Mouse (Mus musculus): ENCODE results near the gene Kat2a. TPM values are rescaled to one million over a fixed set of nuclear protein-coding genes. Genes with fewer than 3 reads are reported as not detected.
A peak's percentile ranks its signal among the peaks of the same experiment; 100 is the strongest.

Gene Kat2a
- polyA plus RNA-seq, 1 experiment from 2014 or later = 12.0 TPM

DNA sequence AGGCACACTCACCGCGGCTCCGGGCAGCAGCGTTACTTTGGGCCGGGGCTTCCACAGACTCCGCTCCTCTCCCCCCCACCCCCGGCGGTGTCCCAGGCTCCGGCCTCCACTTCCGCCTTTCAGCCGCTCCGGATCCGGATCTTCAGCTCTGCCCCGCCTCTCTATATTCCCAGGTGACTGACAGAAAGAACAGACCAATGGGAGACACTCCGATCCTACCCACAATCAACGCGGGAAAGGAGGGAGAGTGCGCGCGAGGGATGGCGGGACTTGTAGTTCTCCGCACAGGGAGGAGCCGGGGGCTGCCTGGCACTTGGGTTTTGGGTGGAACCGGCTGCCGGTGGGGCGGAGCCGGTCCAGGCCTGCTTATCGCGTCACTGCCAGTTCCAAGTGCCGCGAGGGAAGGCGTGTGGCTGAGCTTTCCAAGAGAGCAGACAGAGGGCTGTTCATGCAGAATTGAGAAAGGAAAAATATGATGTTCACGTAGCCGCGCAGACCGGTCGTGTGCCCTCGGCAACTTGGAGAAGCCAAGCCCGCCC, 25.9 kb upstream of the Kat2a start, which contains the start of gene Rab5c:
Rab5c (minus strand) TSS at position 150 of the 539 bp plus-strand sequence.
- Histone ChIP-seq H3K4me1 (ENCODE audit: control insufficient read depth, low read depth, low read length) (peaks cover 37% of the 10 kb centered on the region), H3K9me3 (replicated peaks; ENCODE audit: control insufficient read depth, low read length) (no peaks in the 10 kb centered on the region), H3K36me3 (ENCODE audit: control insufficient read depth, insufficient read depth) (peaks cover 1% of the 10 kb centered on the region; the same call in 1 of the 2 replicates), H3K27me3 (ENCODE audit: control insufficient read depth, insufficient read depth, low read depth, low read length) (no peaks in the 10 kb centered on the region), H3K4me3 (ENCODE audit: low read depth, low read length) (peak within 1 kb of the TSS; percentile 82), H3K9ac (ENCODE audit: low read depth, low read length) (peak within 1 kb of the TSS; percentile 89), H3K4me2 (ENCODE audit: low read depth, low read length) (peak within 1 kb of the TSS; percentile 89), H3K27ac (ENCODE audit: low read length) (peak within 1 kb of the TSS; percentile 88)
- 0% methylated on average over 39 of the region's 39 CpGs for WGBS (ENCODE audit: insufficient replicate concordance)
- peak; percentile 98 for ATAC-seq (ENCODE audit: low read depth)

DNA sequence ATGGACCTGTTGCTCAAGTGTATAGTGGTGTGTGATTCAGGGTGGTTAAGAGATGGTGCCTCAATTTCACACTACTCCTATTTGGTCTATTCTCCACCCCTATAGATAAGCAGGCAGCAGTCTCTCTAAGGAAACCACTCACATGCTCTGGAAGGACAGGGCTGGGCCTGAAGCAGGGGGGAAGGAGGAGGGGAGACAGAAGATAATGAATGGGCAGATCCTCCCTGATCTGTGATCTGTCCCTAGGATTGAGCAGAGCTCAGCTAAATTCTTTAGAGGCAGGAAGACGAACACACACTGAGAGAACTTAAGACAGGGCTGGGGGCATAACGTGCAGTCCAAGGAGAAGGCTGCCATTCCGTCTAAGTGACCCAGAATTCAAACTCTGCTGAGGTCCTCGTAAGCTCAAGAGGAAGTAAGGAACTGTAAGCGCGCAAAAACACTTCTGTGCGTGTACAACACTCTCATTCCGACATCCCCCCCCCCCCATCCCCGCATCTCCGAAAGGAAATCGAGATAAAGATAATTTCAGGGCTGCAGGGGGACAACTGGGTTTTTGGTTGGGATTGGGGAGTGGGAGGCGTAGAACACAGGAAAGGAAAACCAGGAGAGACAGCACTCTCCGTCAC, 25.0 kb upstream of the Kat2a start:
- peaks cover 9% of the 10 kb centered on the region for H3K36me3 ChIP-seq (ENCODE audit: control insufficient read depth, insufficient read depth)
- WGBS (ENCODE audit: insufficient replicate concordance) = under 1% methylated on average over 13 of the region's 13 CpGs

DNA sequence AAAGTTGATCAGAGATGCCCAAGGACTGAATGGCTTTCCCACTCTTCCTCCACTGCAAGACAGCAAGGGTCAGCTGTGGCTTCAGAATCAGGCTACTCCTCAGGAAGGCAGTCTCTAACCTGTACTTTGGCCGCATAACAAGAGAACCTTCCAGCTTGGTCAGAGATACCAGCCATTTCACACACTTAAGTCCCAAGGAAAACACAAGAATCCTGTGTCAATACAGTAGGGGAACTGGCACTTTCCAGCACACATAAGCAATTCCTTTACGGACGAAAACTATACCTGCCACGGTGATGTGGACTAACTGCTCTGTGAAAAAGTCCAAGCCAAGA, 24.4 kb upstream of the Kat2a start:
- Histone ChIP-seq H3K9ac (ENCODE audit: low read depth, low read length) (peak overlapping the region; percentile 89), H3K36me3 (ENCODE audit: control insufficient read depth, insufficient read depth) (peaks cover 9% of the 10 kb centered on the region), H3K4me2 (ENCODE audit: low read depth, low read length) (peak overlapping the region; percentile 89), H3K4me1 (ENCODE audit: control insufficient read depth, low read depth, low read length) (peaks cover 45% of the 10 kb centered on the region), H3K4me3 (ENCODE audit: low read depth, low read length) (peak overlapping the region; percentile 82), H3K9me3 (replicated peaks; ENCODE audit: control insufficient read depth, low read length) (no peaks in the 10 kb centered on the region), H3K27me3 (ENCODE audit: control insufficient read depth, insufficient read depth, low read depth, low read length) (no peaks in the 10 kb centered on the region), H3K27ac (ENCODE audit: low read length) (peak overlapping the region; percentile 88)
- ATAC-seq (ENCODE audit: low read depth) = no peak
- whole genome bisulfite sequencing (ENCODE audit: insufficient replicate concordance) = 29% methylated on average over 4 of the region's 4 CpGs

More for the DNA sequence above, 25.0 kb upstream of the Kat2a start:
- peak; percentile 54 for ATAC-seq (ENCODE audit: low read depth)
- Histone ChIP-seq H3K9ac (ENCODE audit: low read depth, low read length) (peak overlapping the region; percentile 89), H3K4me3 (ENCODE audit: low read depth, low read length) (peak overlapping the region; percentile 82), H3K4me1 (ENCODE audit: control insufficient read depth, low read depth, low read length) (peaks cover 43% of the 10 kb centered on the region), H3K4me2 (ENCODE audit: low read depth, low read length) (peak overlapping the region; percentile 89), H3K27ac (ENCODE audit: low read length) (peak overlapping the region; percentile 88), H3K27me3 (ENCODE audit: control insufficient read depth, insufficient read depth, low read depth, low read length) (no peaks in the 10 kb centered on the region), H3K9me3 (replicated peaks; ENCODE audit: control insufficient read depth, low read length) (no peaks in the 10 kb centered on the region)

DNA sequence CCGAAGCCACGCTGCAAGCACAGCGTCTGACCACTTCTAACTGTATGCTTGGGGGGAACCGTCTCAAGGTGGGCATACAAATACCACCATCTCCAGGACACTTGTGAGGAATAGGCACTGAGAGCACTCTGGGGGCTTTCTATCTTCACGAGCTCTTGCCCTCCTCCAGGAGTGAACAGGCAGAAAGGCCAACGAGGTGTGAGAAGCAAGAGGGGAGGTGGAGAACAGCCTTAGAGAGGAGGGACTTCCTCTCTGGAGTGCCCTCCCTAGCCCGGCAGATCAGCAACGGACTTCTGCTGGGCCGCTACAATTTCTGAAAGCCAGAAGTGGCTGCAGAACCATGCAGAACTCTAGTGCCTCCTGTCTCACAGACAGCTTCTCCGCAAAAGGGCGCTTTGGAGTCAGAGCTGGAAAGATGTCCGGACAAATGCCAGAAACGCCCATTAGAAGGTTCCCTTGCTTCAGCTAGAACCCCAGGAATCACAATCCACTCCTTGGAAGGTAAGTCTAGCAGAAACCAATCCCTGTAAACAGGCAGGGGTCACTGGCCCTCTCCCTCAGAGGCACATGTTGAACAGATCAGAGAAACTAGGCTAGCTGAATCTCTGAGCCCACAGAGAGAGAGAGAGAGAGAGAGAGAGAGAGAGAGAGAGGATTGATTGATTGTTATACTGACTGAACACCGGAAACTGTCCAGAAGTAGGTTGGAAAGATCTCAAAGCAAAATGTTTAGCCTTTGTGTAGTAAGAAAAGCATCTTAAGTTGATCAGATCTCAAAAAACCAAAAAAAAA, 23.9 kb upstream of the Kat2a start:
- peak overlapping the region; percentile 82 for H3K4me3 ChIP-seq (ENCODE audit: low read depth, low read length)
- peaks cover 9% of the 10 kb centered on the region for H3K36me3 ChIP-seq (ENCODE audit: control insufficient read depth, insufficient read depth)
- H3K4me1 ChIP-seq (ENCODE audit: control insufficient read depth, low read depth, low read length) = peaks cover 45% of the 10 kb centered on the region
- H3K9ac ChIP-seq (ENCODE audit: low read depth, low read length) = peak overlapping the region; percentile 89
- H3K27me3 ChIP-seq (ENCODE audit: control insufficient read depth, insufficient read depth, low read depth, low read length) = no peaks in the 10 kb centered on the region
- H3K4me2 ChIP-seq (ENCODE audit: low read depth, low read length) = peak overlapping the region; percentile 89
- 21% methylated on average over 14 of the region's 14 CpGs for WGBS (ENCODE audit: insufficient replicate concordance)
- H3K27ac ChIP-seq (ENCODE audit: low read length) = peak overlapping the region; percentile 88
- no peaks in the 10 kb centered on the region for H3K9me3 ChIP-seq (replicated peaks; ENCODE audit: control insufficient read depth, low read length)
- ATAC-seq (ENCODE audit: low read depth) = no peak

DNA sequence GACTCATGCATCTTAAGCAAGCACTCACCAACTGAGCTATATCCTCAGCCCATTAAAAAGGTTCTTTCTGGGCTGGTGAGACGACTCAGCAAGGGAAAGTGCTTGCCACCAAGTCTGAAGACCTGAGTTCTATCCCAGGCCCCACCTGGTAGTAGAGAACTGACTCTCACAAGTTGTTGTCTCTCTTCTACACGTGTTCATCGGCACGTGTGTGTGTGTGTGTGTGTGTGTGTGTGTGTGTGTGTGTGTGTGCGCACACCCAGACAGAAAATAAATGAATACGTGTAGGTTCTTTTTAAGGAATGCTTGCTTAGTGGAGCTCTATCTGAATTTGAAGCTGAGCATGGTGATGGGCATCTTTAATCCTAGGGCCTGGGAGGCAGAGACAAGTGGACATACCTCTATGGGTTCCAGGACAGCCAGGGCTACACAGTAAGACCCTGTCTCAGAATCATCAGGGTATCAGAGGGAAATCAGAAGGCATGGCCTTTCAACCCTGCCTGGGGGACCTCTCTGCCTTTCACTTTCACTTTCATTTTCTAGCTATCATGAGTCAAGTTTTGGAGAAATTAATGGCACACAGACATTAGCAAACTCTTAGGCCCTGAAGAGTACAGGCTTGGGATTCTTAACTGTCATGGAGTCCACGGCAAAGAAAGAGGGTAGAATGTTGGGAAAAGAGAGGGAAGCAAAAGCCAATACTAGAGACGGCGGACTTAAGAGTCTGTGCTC, 23.0 kb upstream of the Kat2a start:
- Histone ChIP-seq H3K4me3 (ENCODE audit: low read depth, low read length) (peak overlapping the region; percentile 82), H3K9me3 (replicated peaks; ENCODE audit: control insufficient read depth, low read length) (no peaks in the 10 kb centered on the region)
- WGBS (ENCODE audit: insufficient replicate concordance) = 61% methylated on average over 9 of the region's 9 CpGs

DNA sequence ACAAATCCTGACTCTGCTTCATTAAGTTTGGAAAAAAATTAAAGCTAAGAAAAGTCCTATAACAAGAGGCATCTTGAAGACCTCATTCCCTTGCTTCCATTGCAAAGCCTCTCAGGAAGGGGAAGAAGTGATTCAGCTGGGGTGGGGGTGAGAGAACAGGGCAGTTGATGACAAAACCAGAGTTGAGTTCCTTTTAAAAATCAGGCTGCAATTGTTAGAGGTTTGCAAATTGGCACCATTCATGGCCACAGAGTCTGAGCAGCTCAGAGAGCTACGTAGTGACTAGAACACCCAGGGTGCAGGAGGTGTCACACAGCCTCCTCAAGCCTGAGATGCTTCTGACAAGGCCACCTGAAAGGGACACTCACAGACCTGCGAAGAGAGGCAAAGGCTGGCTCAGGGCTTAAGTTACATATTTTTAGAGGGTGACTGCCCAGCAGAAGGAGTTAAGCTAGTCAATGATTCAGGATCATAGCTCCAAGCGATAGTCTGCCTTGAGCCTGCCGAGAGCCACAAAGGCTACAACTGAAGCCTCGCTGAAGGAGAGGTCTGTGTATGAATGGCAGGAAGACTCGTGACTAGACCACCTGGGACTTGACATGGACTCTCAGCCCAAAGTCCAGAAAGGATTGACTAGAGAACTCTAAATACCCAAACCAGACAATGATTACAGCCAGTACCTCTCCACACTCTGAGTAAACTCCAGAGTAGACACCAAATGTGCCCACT, 18.4 kb upstream of the Kat2a start:
- no peak overlapping the region for H3K9ac ChIP-seq (ENCODE audit: low read depth, low read length)
- peaks cover 25% of the 10 kb centered on the region for H3K4me1 ChIP-seq (ENCODE audit: control insufficient read depth, low read depth, low read length)
- no peak overlapping the region for H3K4me3 ChIP-seq (ENCODE audit: low read depth, low read length)
- H3K4me2 ChIP-seq (ENCODE audit: low read depth, low read length) = no peak overlapping the region
- ATAC-seq (ENCODE audit: low read depth) = no peak
- H3K9me3 ChIP-seq (replicated peaks; ENCODE audit: control insufficient read depth, low read length) = no peaks in the 10 kb centered on the region
- WGBS (ENCODE audit: insufficient replicate concordance) = 78% methylated on average over 6 of the region's 6 CpGs
- no peak overlapping the region for H3K27ac ChIP-seq (ENCODE audit: low read length)
- peaks cover 13% of the 10 kb centered on the region for H3K36me3 ChIP-seq (ENCODE audit: control insufficient read depth, insufficient read depth)
- no peaks in the 10 kb centered on the region for H3K27me3 ChIP-seq (ENCODE audit: control insufficient read depth, insufficient read depth, low read depth, low read length)

More for the DNA sequence above, 23.0 kb upstream of the Kat2a start:
- Histone ChIP-seq H3K27me3 (ENCODE audit: control insufficient read depth, insufficient read depth, low read depth, low read length) (no peaks in the 10 kb centered on the region), H3K4me1 (ENCODE audit: control insufficient read depth, low read depth, low read length) (peaks cover 51% of the 10 kb centered on the region), H3K36me3 (ENCODE audit: control insufficient read depth, insufficient read depth) (peaks cover 9% of the 10 kb centered on the region), H3K4me2 (ENCODE audit: low read depth, low read length) (peak overlapping the region; percentile 89), H3K27ac (ENCODE audit: low read length) (peak overlapping the region; percentile 88), H3K9ac (ENCODE audit: low read depth, low read length) (peak overlapping the region; percentile 89)
- ATAC-seq (ENCODE audit: low read depth) = no peak

DNA sequence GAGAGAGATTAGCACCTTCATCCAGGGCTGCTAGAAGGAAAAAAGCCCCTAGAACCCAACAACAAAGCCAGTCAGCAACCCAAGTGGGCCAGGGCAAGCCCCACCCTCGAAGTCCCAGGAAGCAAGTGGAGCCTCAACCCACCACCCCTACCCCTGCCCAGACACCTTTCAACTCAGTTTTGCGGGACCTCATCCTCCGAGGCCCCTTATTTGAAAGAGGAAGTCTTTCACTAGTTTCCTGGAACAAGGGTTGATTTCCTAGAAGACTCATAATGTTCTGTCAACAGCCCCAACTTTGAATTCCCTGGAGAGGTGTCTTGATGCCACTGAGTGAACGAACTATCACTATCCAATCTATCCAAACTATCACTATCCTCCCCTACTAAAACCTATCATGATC, 17.7 kb upstream of the Kat2a start:
- Histone ChIP-seq H3K9me3 (replicated peaks; ENCODE audit: control insufficient read depth, low read length) (no peaks in the 10 kb centered on the region), H3K4me3 (ENCODE audit: low read depth, low read length) (no peak overlapping the region), H3K27ac (ENCODE audit: low read length) (no peak overlapping the region), H3K9ac (ENCODE audit: low read depth, low read length) (no peak overlapping the region), H3K27me3 (ENCODE audit: control insufficient read depth, insufficient read depth, low read depth, low read length) (no peaks in the 10 kb centered on the region), H3K4me1 (ENCODE audit: control insufficient read depth, low read depth, low read length) (peaks cover 23% of the 10 kb centered on the region), H3K4me2 (ENCODE audit: low read depth, low read length) (no peak overlapping the region), H3K36me3 (ENCODE audit: control insufficient read depth, insufficient read depth) (peaks cover 13% of the 10 kb centered on the region)
- no peak for ATAC-seq (ENCODE audit: low read depth)
- 41% methylated on average over 4 of the region's 4 CpGs for WGBS (ENCODE audit: insufficient replicate concordance)

DNA sequence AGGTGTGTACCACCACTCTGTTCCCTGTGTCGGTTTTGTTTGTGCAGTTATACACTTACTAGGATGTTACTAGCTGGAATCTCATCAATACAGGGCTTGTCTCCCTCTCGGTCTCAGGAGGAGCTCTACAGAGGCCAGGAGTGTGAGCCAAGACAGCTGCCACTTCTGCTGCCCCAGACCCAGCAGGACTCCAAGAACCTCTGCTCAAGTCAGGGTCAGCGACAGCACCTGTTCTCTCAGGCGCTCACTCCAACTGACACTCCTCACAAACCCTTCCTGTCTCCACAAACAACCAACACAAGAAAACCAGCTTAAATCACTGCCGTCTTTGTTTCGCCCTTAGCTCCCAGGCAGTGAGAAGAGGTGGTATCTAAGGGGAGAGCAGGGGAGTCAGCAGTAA, 16.3 kb upstream of the Kat2a start:
- Histone ChIP-seq H3K4me1 (ENCODE audit: control insufficient read depth, low read depth, low read length) (peaks cover 24% of the 10 kb centered on the region), H3K4me3 (ENCODE audit: low read depth, low read length) (no peak overlapping the region), H3K9me3 (replicated peaks; ENCODE audit: control insufficient read depth, low read length) (no peaks in the 10 kb centered on the region), H3K9ac (ENCODE audit: low read depth, low read length) (no peak overlapping the region), H3K27me3 (ENCODE audit: control insufficient read depth, insufficient read depth, low read depth, low read length) (no peaks in the 10 kb centered on the region), H3K27ac (ENCODE audit: low read length) (no peak overlapping the region), H3K4me2 (ENCODE audit: low read depth, low read length) (no peak overlapping the region), H3K36me3 (ENCODE audit: control insufficient read depth, insufficient read depth) (peaks cover 13% of the 10 kb centered on the region)
- WGBS (ENCODE audit: insufficient replicate concordance) = 85% methylated on average over 6 of the region's 6 CpGs
- no peak for ATAC-seq (ENCODE audit: low read depth)
